In genomic region chr10:7211696-7212482, GRCm38 (mm10) we compare ENCODE assay signal across 8 mouse cellular contexts. TPM values are rescaled to one million over a fixed set of nuclear protein-coding genes. Genes with fewer than 3 reads are reported as not detected.
A peak's percentile ranks its signal among the peaks of the same experiment; 100 is the strongest.
DNase-seq lines count a peak whose midpoint lies in the region; ATAC-seq lines count a peak whose summit lies in the region.

TSS of gene Cnksr3 (minus strand) at chr10:7212237.

- peak within 1 kb of the TSS; percentile 99 for H3K4me2 ChIP-seq in hindbrain, embryonic 14.5 days (replicated peaks)

- H3K4me3 ChIP-seq in hindbrain, embryonic 14.5 days (replicated peaks; ENCODE audit: low read length) = peak within 1 kb of the TSS; percentile 70

- peak; percentile 85 for DNase-seq in T-cell, adult 2 months (ENCODE audit: low spot score)
- DNase-seq in cerebellum, postnatal 25 days = peak; percentile 97 to 99
- peak; percentile 79 to 84 for DNase-seq in frontal cortex, postnatal 25 days (ENCODE audit: low spot score in 2 of 2)
- DNase-seq in hindbrain, embryonic 14.5 days (ENCODE audit: low spot score) = peak; percentile 92
- DNase-seq in layer of hippocampus, postnatal 25 days (ENCODE audit: extremely low spot score in 1 of 2, low spot score in 1 of 2) = peak; percentile 80 to 88
- peak; percentile 99 for DNase-seq in lung, postnatal 14 days
- peak; percentile 96 for DNase-seq in ovary, postnatal 36 days (ENCODE audit: low spot score)
- peak; percentile 96 for DNase-seq in thymus, postnatal 14 days

- no peaks in the 10 kb centered on the region for H3K9me3 ChIP-seq in hindbrain, embryonic 14.5 days (ENCODE audit: control insufficient read depth, low read length)

- peak within 1 kb of the TSS; percentile 68 for H3K9ac ChIP-seq in hindbrain, embryonic 14.5 days

- H3K27me3 ChIP-seq in hindbrain, embryonic 14.5 days (ENCODE audit: control insufficient read depth, insufficient read depth, low read length) = no peaks in the 10 kb centered on the region

- H3K36me3 ChIP-seq in hindbrain, embryonic 14.5 days (replicated peaks; ENCODE audit: control insufficient read depth, insufficient read depth) = no peaks in the 10 kb centered on the region

- H3K4me1 ChIP-seq in hindbrain, embryonic 14.5 days (replicated peaks; ENCODE audit: control insufficient read depth, insufficient read depth, low read length) = peaks cover 11% of the 10 kb centered on the region

- peak within 1 kb of the TSS; percentile 63 for H3K27ac ChIP-seq in hindbrain, embryonic 14.5 days

- peak; percentile 92 for ATAC-seq in hindbrain, embryonic 14.5 days (ENCODE audit: low FRiP score)

- WGBS in hindbrain, embryonic 14.5 days = under 1% methylated on average over 69 of the region's 74 CpGs

RNA-seq across cellular contexts. Expression of gene Cnksr3, which starts in this region (rescaled TPM):
- 3.0 and 3.8 TPM in 2 replicates for polyA plus RNA-seq in hindbrain, embryonic 14.5 days (2014; fragmentation: Nextera tagmentation; extraction: Ambion mirVana)
- 10 to 100 TPM in 1 of 2 experiments, 1 to 10 TPM in 1; 9.8 to 10.6 TPM for total RNA-seq in layer of hippocampus, postnatal 25 days (2021)

Comparison
In these comparisons a context has a peak if more than half of its experiments do, and no peak if none do; other contexts are left out.
1. Peak in every context shown above with its lines: DNase-seq, ATAC-seq, H3K4me3 ChIP-seq and H3K27ac ChIP-seq.